Mouse (Mus musculus): ENCODE measurements around the gene Cd63. TPM values are rescaled to one million over a fixed set of nuclear protein-coding genes. Genes with fewer than 3 reads are reported as not detected.
A peak's percentile ranks its signal among the peaks of the same experiment; 100 is the strongest.

Cd63 gene
- polyA plus RNA-seq, 1 experiment: 130 TPM

GRCm38 (mm10) chr10:128912791-128913190 lies 12.0 kb downstream of the Cd63 start:
- peaks cover 1% of the 10 kb centered on the region for H3K4me1 ChIP-seq (ENCODE audit: control insufficient read depth, insufficient read depth, low read length)
- no peak overlapping the region for H3K27ac ChIP-seq (ENCODE audit: insufficient read depth, low read length)
- no peak overlapping the region for H3K9ac ChIP-seq (ENCODE audit: low read depth, poor library complexity, severe bottlenecking)
- no peaks in the 10 kb centered on the region for H3K9me3 ChIP-seq (replicated peaks; ENCODE audit: control insufficient read depth, insufficient read depth, low read length, poor library complexity, severe bottlenecking)
- no peak for TF ChIP-seq POLR2A (IDR thresholded peaks at IDR 0.05; ENCODE audit: insufficient read depth, low read length)
- TF ChIP-seq CTCF (IDR thresholded peaks at IDR 0.05; ENCODE audit: low read depth, low read length): no peak
- TF ChIP-seq EP300 (IDR thresholded peaks at IDR 0.05; ENCODE audit: insufficient read depth, low read depth, low read length): no peak
- no peaks in the 10 kb centered on the region for H3K27me3 ChIP-seq (ENCODE audit: control insufficient read depth, insufficient read depth, low read length, poor library complexity, severe bottlenecking)
- peaks cover 10% of the 10 kb centered on the region for H3K36me3 ChIP-seq (ENCODE audit: control insufficient read depth, insufficient read depth, low read length, poor library complexity, severe bottlenecking)
- H3K4me3 ChIP-seq (ENCODE audit: low read depth, low read length): no peak overlapping the region

DNA sequence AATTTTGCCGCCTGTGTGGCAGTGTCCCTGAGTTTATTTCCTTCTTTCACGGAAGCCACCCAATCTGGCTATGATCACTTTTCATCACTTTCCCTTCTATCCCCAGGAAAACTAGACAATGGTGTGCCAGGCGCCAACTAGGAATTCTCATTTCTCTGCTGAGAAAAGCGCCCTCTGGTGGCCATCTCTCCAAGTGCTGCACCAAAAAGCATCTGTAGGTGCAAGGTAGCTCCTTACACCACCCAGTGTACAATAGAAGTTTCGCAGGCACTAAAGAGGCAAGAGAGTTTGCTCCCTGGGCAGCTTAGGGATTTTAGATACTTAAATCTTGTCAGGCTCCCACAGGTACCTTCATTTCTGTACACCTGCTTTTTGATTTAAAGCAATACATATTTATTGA lies 12.4 kb downstream of the Cd63 start:
- H3K9me3 ChIP-seq (replicated peaks; ENCODE audit: control insufficient read depth, insufficient read depth, low read length, poor library complexity, severe bottlenecking): no peaks in the 10 kb centered on the region
- H3K9ac ChIP-seq (ENCODE audit: low read depth, poor library complexity, severe bottlenecking): no peak overlapping the region
- H3K27me3 ChIP-seq (ENCODE audit: control insufficient read depth, insufficient read depth, low read length, poor library complexity, severe bottlenecking): no peaks in the 10 kb centered on the region
- H3K4me1 ChIP-seq (ENCODE audit: control insufficient read depth, insufficient read depth, low read length): peaks cover 1% of the 10 kb centered on the region
- H3K27ac ChIP-seq (ENCODE audit: insufficient read depth, low read length): no peak overlapping the region
- no peak for TF ChIP-seq POLR2A (IDR thresholded peaks at IDR 0.05; ENCODE audit: insufficient read depth, low read length)
- peak; percentile 94 for TF ChIP-seq CTCF (IDR thresholded peaks at IDR 0.05; ENCODE audit: low read depth, low read length)
- TF ChIP-seq EP300 (IDR thresholded peaks at IDR 0.05; ENCODE audit: insufficient read depth, low read depth, low read length): no peak
- H3K36me3 ChIP-seq (ENCODE audit: control insufficient read depth, insufficient read depth, low read length, poor library complexity, severe bottlenecking): peaks cover 10% of the 10 kb centered on the region
- H3K4me3 ChIP-seq (ENCODE audit: low read depth, low read length): no peak overlapping the region

GRCm38 (mm10) chr10:128913696-128914095 lies 12.9 kb downstream of the Cd63 start:
- no peak overlapping the region for H3K4me3 ChIP-seq (ENCODE audit: low read depth, low read length)
- H3K36me3 ChIP-seq (ENCODE audit: control insufficient read depth, insufficient read depth, low read length, poor library complexity, severe bottlenecking): peaks cover 10% of the 10 kb centered on the region
- peaks cover 1% of the 10 kb centered on the region for H3K4me1 ChIP-seq (ENCODE audit: control insufficient read depth, insufficient read depth, low read length)
- H3K27ac ChIP-seq (ENCODE audit: insufficient read depth, low read length): peak overlapping the region; percentile 7; the same call in 1 of the 2 replicates
- H3K27me3 ChIP-seq (ENCODE audit: control insufficient read depth, insufficient read depth, low read length, poor library complexity, severe bottlenecking): no peaks in the 10 kb centered on the region
- H3K9ac ChIP-seq (ENCODE audit: low read depth, poor library complexity, severe bottlenecking): no peak overlapping the region
- no peak for TF ChIP-seq EP300 (IDR thresholded peaks at IDR 0.05; ENCODE audit: insufficient read depth, low read depth, low read length)
- TF ChIP-seq POLR2A (IDR thresholded peaks at IDR 0.05; ENCODE audit: insufficient read depth, low read length): no peak
- no peak for TF ChIP-seq CTCF (IDR thresholded peaks at IDR 0.05; ENCODE audit: low read depth, low read length)
- H3K9me3 ChIP-seq (replicated peaks; ENCODE audit: control insufficient read depth, insufficient read depth, low read length, poor library complexity, severe bottlenecking): no peaks in the 10 kb centered on the region

DNA sequence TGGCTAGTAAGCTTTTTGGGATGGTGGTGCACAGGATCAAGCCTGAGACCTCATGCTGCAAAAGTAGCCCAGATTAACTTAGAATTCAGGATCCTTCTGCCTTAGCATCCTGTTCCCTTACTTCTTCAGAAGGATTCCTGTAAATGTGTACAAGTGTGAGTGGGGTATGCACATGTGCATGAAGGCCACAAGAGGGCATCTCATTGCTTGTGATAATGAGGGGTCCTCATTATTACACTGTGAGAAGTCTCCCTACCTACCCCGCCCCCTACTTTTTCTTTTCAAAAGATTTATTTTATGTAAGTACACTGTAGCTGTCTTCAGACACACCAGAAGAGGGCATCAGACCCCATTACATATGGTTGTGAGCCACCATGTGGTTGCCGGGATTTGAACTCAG lies 14.8 kb downstream of the Cd63 start:
- no peak overlapping the region for H3K4me3 ChIP-seq (ENCODE audit: low read depth, low read length)
- no peaks in the 10 kb centered on the region for H3K9me3 ChIP-seq (replicated peaks; ENCODE audit: control insufficient read depth, insufficient read depth, low read length, poor library complexity, severe bottlenecking)
- no peak overlapping the region for H3K9ac ChIP-seq (ENCODE audit: low read depth, poor library complexity, severe bottlenecking)
- TF ChIP-seq CTCF (IDR thresholded peaks at IDR 0.05; ENCODE audit: low read depth, low read length) (no peak), EP300 (IDR thresholded peaks at IDR 0.05; ENCODE audit: insufficient read depth, low read depth, low read length) (no peak), POLR2A (IDR thresholded peaks at IDR 0.05; ENCODE audit: insufficient read depth, low read length) (no peak)
- peaks cover 1% of the 10 kb centered on the region for H3K4me1 ChIP-seq (ENCODE audit: control insufficient read depth, insufficient read depth, low read length)
- peaks cover 10% of the 10 kb centered on the region for H3K36me3 ChIP-seq (ENCODE audit: control insufficient read depth, insufficient read depth, low read length, poor library complexity, severe bottlenecking)
- H3K27me3 ChIP-seq (ENCODE audit: control insufficient read depth, insufficient read depth, low read length, poor library complexity, severe bottlenecking): no peaks in the 10 kb centered on the region
- H3K27ac ChIP-seq (ENCODE audit: insufficient read depth, low read length): no peak overlapping the region

DNA sequence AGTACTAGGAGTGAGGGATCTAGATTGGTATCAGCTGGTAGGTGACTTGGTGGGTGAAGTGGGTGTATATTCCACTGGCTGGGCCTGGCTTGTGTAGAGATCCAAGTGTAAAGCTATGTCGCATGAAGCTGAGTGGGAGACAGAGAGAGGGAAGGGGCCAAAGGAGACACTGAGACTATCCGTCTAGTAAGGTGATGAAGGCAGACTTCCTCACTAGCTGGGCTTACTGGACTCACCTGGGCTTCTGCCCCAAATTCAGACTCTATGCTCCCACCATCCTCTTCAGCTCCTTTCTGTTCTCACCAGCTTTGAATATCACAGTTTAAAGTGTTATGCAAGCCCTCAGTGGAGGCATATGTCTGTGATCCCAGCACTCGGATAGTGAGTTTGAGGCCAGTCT lies 15.9 kb downstream of the Cd63 start:
- H3K36me3 ChIP-seq (ENCODE audit: control insufficient read depth, insufficient read depth, low read length, poor library complexity, severe bottlenecking): peaks cover 10% of the 10 kb centered on the region
- no peak overlapping the region for H3K27ac ChIP-seq (ENCODE audit: insufficient read depth, low read length)
- no peaks in the 10 kb centered on the region for H3K27me3 ChIP-seq (ENCODE audit: control insufficient read depth, insufficient read depth, low read length, poor library complexity, severe bottlenecking)
- H3K4me3 ChIP-seq (ENCODE audit: low read depth, low read length): no peak overlapping the region
- TF ChIP-seq EP300 (IDR thresholded peaks at IDR 0.05; ENCODE audit: insufficient read depth, low read depth, low read length) (no peak), CTCF (IDR thresholded peaks at IDR 0.05; ENCODE audit: low read depth, low read length) (no peak), POLR2A (IDR thresholded peaks at IDR 0.05; ENCODE audit: insufficient read depth, low read length) (no peak)
- no peak overlapping the region for H3K9ac ChIP-seq (ENCODE audit: low read depth, poor library complexity, severe bottlenecking)
- H3K9me3 ChIP-seq (replicated peaks; ENCODE audit: control insufficient read depth, insufficient read depth, low read length, poor library complexity, severe bottlenecking): no peaks in the 10 kb centered on the region
- H3K4me1 ChIP-seq (ENCODE audit: control insufficient read depth, insufficient read depth, low read length): peaks cover 1% of the 10 kb centered on the region

DNA sequence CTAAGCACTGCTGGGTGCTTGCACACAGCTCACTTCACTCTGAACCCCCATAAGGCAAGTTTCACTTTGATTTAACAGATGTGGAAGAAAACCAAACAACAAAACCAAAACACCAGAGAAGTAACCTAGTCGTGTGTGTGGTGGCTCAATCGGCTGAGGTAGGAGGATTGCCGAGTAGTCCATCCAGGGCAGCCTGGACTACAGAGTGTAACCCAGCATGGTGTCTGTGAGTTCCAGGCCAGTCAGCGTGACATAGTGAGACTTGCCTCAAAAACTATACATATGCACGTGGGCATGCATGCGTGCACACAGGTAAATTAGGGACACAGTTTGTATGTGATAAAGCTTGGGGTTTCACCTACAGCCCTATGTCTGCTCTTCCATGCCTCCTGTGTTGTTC lies 16.6 kb downstream of the Cd63 start:
- no peak for TF ChIP-seq POLR2A (IDR thresholded peaks at IDR 0.05; ENCODE audit: insufficient read depth, low read length)
- no peak for TF ChIP-seq EP300 (IDR thresholded peaks at IDR 0.05; ENCODE audit: insufficient read depth, low read depth, low read length)
- TF ChIP-seq CTCF (IDR thresholded peaks at IDR 0.05; ENCODE audit: low read depth, low read length): no peak
- Histone ChIP-seq H3K36me3 (ENCODE audit: control insufficient read depth, insufficient read depth, low read length, poor library complexity, severe bottlenecking) (peaks cover 10% of the 10 kb centered on the region), H3K4me1 (ENCODE audit: control insufficient read depth, insufficient read depth, low read length) (peaks cover 3% of the 10 kb centered on the region)

More for the DNA sequence above, 16.6 kb downstream of the Cd63 start:
- Histone ChIP-seq H3K27ac (ENCODE audit: insufficient read depth, low read length) (no peak overlapping the region), H3K4me3 (ENCODE audit: low read depth, low read length) (no peak overlapping the region), H3K9ac (ENCODE audit: low read depth, poor library complexity, severe bottlenecking) (no peak overlapping the region), H3K27me3 (ENCODE audit: control insufficient read depth, insufficient read depth, low read length, poor library complexity, severe bottlenecking) (no peaks in the 10 kb centered on the region), H3K9me3 (replicated peaks; ENCODE audit: control insufficient read depth, insufficient read depth, low read length, poor library complexity, severe bottlenecking) (no peaks in the 10 kb centered on the region)

All from ES-Bruce4 (cell line).